Mouse (Mus musculus): ENCODE measurements around the gene Kitl. TPM values are rescaled to one million over a fixed set of nuclear protein-coding genes. Genes with fewer than 3 reads are reported as not detected.

Kitl gene
- polyA plus RNA-seq, 1 experiment from 2014 or later = 19.2 TPM

- WGBS = 81% methylated on average over 3 of the region's 3 CpGs
- no peaks in the 10 kb centered on the region; the same call in 1 of the 2 replicates for H3K4me1 ChIP-seq (replicated peaks; ENCODE audit: control insufficient read depth, insufficient read depth, low read length)
- no peaks in the 10 kb centered on the region for H3K27me3 ChIP-seq (ENCODE audit: control insufficient read depth, insufficient read depth, low read length)
- no peak overlapping the region for H3K4me2 ChIP-seq (ENCODE audit: low read depth, low read length, severe bottlenecking)
- no peak overlapping the region for H3K9ac ChIP-seq (ENCODE audit: low read length)
- H3K9me3 ChIP-seq (ENCODE audit: control insufficient read depth, low read length) = no peaks in the 10 kb centered on the region
- ATAC-seq (replicated peaks; ENCODE audit: low FRiP score) = no peak
- DNase-seq (ENCODE audit: low spot score) = no peak
- H3K4me3 ChIP-seq (ENCODE audit: low read depth, low read length) = no peak overlapping the region
- no peak overlapping the region for H3K27ac ChIP-seq (ENCODE audit: low read depth, low read length)
- no peaks in the 10 kb centered on the region for H3K36me3 ChIP-seq (ENCODE audit: control insufficient read depth, insufficient read depth, low read length)
Measured at GRCm38 (mm10) chr10:100032566-100032965, 17.1 kb downstream of the Kitl start.

GRCm38 (mm10) chr10:100036021-100036420, 20.6 kb downstream of the Kitl start:
- no peak overlapping the region for H3K4me2 ChIP-seq (ENCODE audit: low read depth, low read length, severe bottlenecking)
- no peak overlapping the region for H3K4me3 ChIP-seq (ENCODE audit: low read depth, low read length)
- H3K9me3 ChIP-seq (ENCODE audit: control insufficient read depth, low read length) = no peaks in the 10 kb centered on the region
- ATAC-seq (replicated peaks; ENCODE audit: low FRiP score) (no peak), DNase-seq (ENCODE audit: low spot score) (no peak)
- H3K27me3 ChIP-seq (ENCODE audit: control insufficient read depth, insufficient read depth, low read length) = no peaks in the 10 kb centered on the region
- no peak overlapping the region for H3K9ac ChIP-seq (ENCODE audit: low read length)
- H3K4me1 ChIP-seq (replicated peaks; ENCODE audit: control insufficient read depth, insufficient read depth, low read length) = no peaks in the 10 kb centered on the region; the same call in 1 of the 2 replicates
- H3K36me3 ChIP-seq (ENCODE audit: control insufficient read depth, insufficient read depth, low read length) = no peaks in the 10 kb centered on the region
- WGBS = 59% methylated on average over 4 of the region's 4 CpGs
- H3K27ac ChIP-seq (ENCODE audit: low read depth, low read length) = no peak overlapping the region

GRCm38 (mm10) chr10:100038342-100038898, 23.0 kb downstream of the Kitl start:
- ATAC-seq (replicated peaks; ENCODE audit: low FRiP score) (no peak), DNase-seq (ENCODE audit: low spot score) (no peak)
- H3K9me3 ChIP-seq (ENCODE audit: control insufficient read depth, low read length) = no peaks in the 10 kb centered on the region
- H3K27ac ChIP-seq (ENCODE audit: low read depth, low read length) = no peak overlapping the region
- WGBS = 76% methylated on average over 12 of the region's 12 CpGs
- no peaks in the 10 kb centered on the region for H3K4me1 ChIP-seq (replicated peaks; ENCODE audit: control insufficient read depth, insufficient read depth, low read length)
- no peak overlapping the region for H3K9ac ChIP-seq (ENCODE audit: low read length)
- no peaks in the 10 kb centered on the region for H3K27me3 ChIP-seq (ENCODE audit: control insufficient read depth, insufficient read depth, low read length)
- H3K4me2 ChIP-seq (ENCODE audit: low read depth, low read length, severe bottlenecking) = no peak overlapping the region
- no peak overlapping the region for H3K4me3 ChIP-seq (ENCODE audit: low read depth, low read length)
- no peaks in the 10 kb centered on the region for H3K36me3 ChIP-seq (ENCODE audit: control insufficient read depth, insufficient read depth, low read length)

GRCm38 (mm10) chr10:100038994-100039393, 23.6 kb downstream of the Kitl start:
- 91% methylated on average over 8 of the region's 8 CpGs for WGBS
- Histone ChIP-seq H3K9ac (ENCODE audit: low read length) (no peak overlapping the region), H3K9me3 (ENCODE audit: control insufficient read depth, low read length) (no peaks in the 10 kb centered on the region), H3K36me3 (ENCODE audit: control insufficient read depth, insufficient read depth, low read length) (no peaks in the 10 kb centered on the region), H3K27me3 (ENCODE audit: control insufficient read depth, insufficient read depth, low read length) (no peaks in the 10 kb centered on the region), H3K4me1 (replicated peaks; ENCODE audit: control insufficient read depth, insufficient read depth, low read length) (no peaks in the 10 kb centered on the region), H3K4me2 (ENCODE audit: low read depth, low read length, severe bottlenecking) (no peak overlapping the region), H3K4me3 (ENCODE audit: low read depth, low read length) (no peak overlapping the region), H3K27ac (ENCODE audit: low read depth, low read length) (no peak overlapping the region)
- no peak for ATAC-seq (replicated peaks; ENCODE audit: low FRiP score)
- DNase-seq (ENCODE audit: low spot score) = no peak

GRCm38 (mm10) chr10:100043748-100044147, 28.3 kb downstream of the Kitl start:
- Histone ChIP-seq H3K27me3 (ENCODE audit: control insufficient read depth, insufficient read depth, low read length) (no peaks in the 10 kb centered on the region), H3K27ac (ENCODE audit: low read depth, low read length) (no peak overlapping the region), H3K4me3 (ENCODE audit: low read depth, low read length) (no peak overlapping the region), H3K4me1 (replicated peaks; ENCODE audit: control insufficient read depth, insufficient read depth, low read length) (no peaks in the 10 kb centered on the region), H3K4me2 (ENCODE audit: low read depth, low read length, severe bottlenecking) (no peak overlapping the region), H3K36me3 (ENCODE audit: control insufficient read depth, insufficient read depth, low read length) (no peaks in the 10 kb centered on the region), H3K9ac (ENCODE audit: low read length) (no peak overlapping the region), H3K9me3 (ENCODE audit: control insufficient read depth, low read length) (no peaks in the 10 kb centered on the region)
- no peak for DNase-seq (ENCODE audit: low spot score)
- WGBS = 90% methylated on average over 5 of the region's 5 CpGs
- ATAC-seq (replicated peaks; ENCODE audit: low FRiP score) = no peak

- H3K9me3 ChIP-seq (ENCODE audit: control insufficient read depth, low read length) = no peaks in the 10 kb centered on the region
- H3K4me2 ChIP-seq (ENCODE audit: low read depth, low read length, severe bottlenecking) = no peak overlapping the region
- no peak overlapping the region for H3K27ac ChIP-seq (ENCODE audit: low read depth, low read length)
- ATAC-seq (replicated peaks; ENCODE audit: low FRiP score) (no peak), DNase-seq (ENCODE audit: low spot score) (no peak)
- H3K36me3 ChIP-seq (ENCODE audit: control insufficient read depth, insufficient read depth, low read length) = no peaks in the 10 kb centered on the region
- H3K4me1 ChIP-seq (replicated peaks; ENCODE audit: control insufficient read depth, insufficient read depth, low read length) = no peaks in the 10 kb centered on the region
- no peak overlapping the region for H3K9ac ChIP-seq (ENCODE audit: low read length)
- no peak overlapping the region for H3K4me3 ChIP-seq (ENCODE audit: low read depth, low read length)
- WGBS = 94% methylated on average over 6 of the region's 6 CpGs
- H3K27me3 ChIP-seq (ENCODE audit: control insufficient read depth, insufficient read depth, low read length) = no peaks in the 10 kb centered on the region
Measured at GRCm38 (mm10) chr10:100044153-100044552, 28.7 kb downstream of the Kitl start.

GRCm38 (mm10) chr10:100051146-100051783, 35.8 kb downstream of the Kitl start:
- no peak overlapping the region for H3K4me2 ChIP-seq (ENCODE audit: low read depth, low read length, severe bottlenecking)
- no peak overlapping the region for H3K9ac ChIP-seq (ENCODE audit: low read length)
- H3K36me3 ChIP-seq (ENCODE audit: control insufficient read depth, insufficient read depth, low read length) = no peaks in the 10 kb centered on the region
- no peaks in the 10 kb centered on the region for H3K9me3 ChIP-seq (ENCODE audit: control insufficient read depth, low read length)
- H3K4me3 ChIP-seq (ENCODE audit: low read depth, low read length) = no peak overlapping the region
- WGBS = 45% methylated on average over 10 of the region's 10 CpGs
- no peak overlapping the region for H3K27ac ChIP-seq (ENCODE audit: low read depth, low read length)
- ATAC-seq (replicated peaks; ENCODE audit: low FRiP score) (no peak), DNase-seq (ENCODE audit: low spot score) (no peak)
- H3K27me3 ChIP-seq (ENCODE audit: control insufficient read depth, insufficient read depth, low read length) = no peaks in the 10 kb centered on the region
- no peaks in the 10 kb centered on the region for H3K4me1 ChIP-seq (replicated peaks; ENCODE audit: control insufficient read depth, insufficient read depth, low read length)

GRCm38 (mm10) chr10:100052404-100052803, 37.0 kb downstream of the Kitl start:
- no peak for DNase-seq (ENCODE audit: low spot score)
- no peaks in the 10 kb centered on the region for H3K9me3 ChIP-seq (ENCODE audit: control insufficient read depth, low read length)
- H3K4me2 ChIP-seq (ENCODE audit: low read depth, low read length, severe bottlenecking) = no peak overlapping the region
- ATAC-seq (replicated peaks; ENCODE audit: low FRiP score) = no peak
- no peaks in the 10 kb centered on the region for H3K27me3 ChIP-seq (ENCODE audit: control insufficient read depth, insufficient read depth, low read length)
- no peaks in the 10 kb centered on the region for H3K36me3 ChIP-seq (ENCODE audit: control insufficient read depth, insufficient read depth, low read length)
- H3K4me1 ChIP-seq (replicated peaks; ENCODE audit: control insufficient read depth, insufficient read depth, low read length) = no peaks in the 10 kb centered on the region
- no peak overlapping the region for H3K9ac ChIP-seq (ENCODE audit: low read length)
- H3K27ac ChIP-seq (ENCODE audit: low read depth, low read length) = no peak overlapping the region
- H3K4me3 ChIP-seq (ENCODE audit: low read depth, low read length) = no peak overlapping the region
- WGBS = 96% methylated on average over 4 of the region's 4 CpGs

GRCm38 (mm10) chr10:100052911-100053310, 37.5 kb downstream of the Kitl start:
- Histone ChIP-seq H3K27me3 (ENCODE audit: control insufficient read depth, insufficient read depth, low read length) (no peaks in the 10 kb centered on the region), H3K4me2 (ENCODE audit: low read depth, low read length, severe bottlenecking) (no peak overlapping the region), H3K4me3 (ENCODE audit: low read depth, low read length) (no peak overlapping the region), H3K36me3 (ENCODE audit: control insufficient read depth, insufficient read depth, low read length) (no peaks in the 10 kb centered on the region), H3K9ac (ENCODE audit: low read length) (no peak overlapping the region), H3K27ac (ENCODE audit: low read depth, low read length) (no peak overlapping the region), H3K4me1 (replicated peaks; ENCODE audit: control insufficient read depth, insufficient read depth, low read length) (no peaks in the 10 kb centered on the region), H3K9me3 (ENCODE audit: control insufficient read depth, low read length) (no peaks in the 10 kb centered on the region)
- WGBS = 91% methylated on average over 4 of the region's 4 CpGs
- ATAC-seq (replicated peaks; ENCODE audit: low FRiP score) (no peak), DNase-seq (ENCODE audit: low spot score) (no peak)
